Mouse (Mus musculus): ENCODE data around the gene Cd99l2. TPM values are rescaled to one million over a fixed set of nuclear protein-coding genes. Genes with fewer than 3 reads are reported as not detected.
"Not testable (repeated sequence)": the region's sequence is repeated elsewhere in the genome, so short reads cannot be mapped to it uniquely, and the experiment has no call there.

The Cd99l2 gene
- 100 to 1,000 TPM in 3 of 4 experiments, 10 to 100 TPM in 1; 98.3 to 127 (median 119) TPM for total RNA-seq (2022)

GRCm38 (mm10) chrX:71492634-71493278 is at the start of gene Cd99l2:
Gene Cd99l2, minus strand, starts transcription at chrX:71492849.
- peak; percentile 85 for DNase-seq

GRCm38 (mm10) chrX:71540821-71541510 is 48.3 kb upstream of the Cd99l2 start:
- DNase-seq: peak; percentile 30

- DNase-seq: peak; percentile 33
These were observed 45.1 kb upstream of the Cd99l2 start for GRCm38 (mm10) chrX:71537791-71538190.

GRCm38 (mm10) chrX:71534102-71534501 is 41.5 kb upstream of the Cd99l2 start:
- DNase-seq: no peak

- no peak for DNase-seq
These were observed 40.0 kb upstream of the Cd99l2 start for GRCm38 (mm10) chrX:71532635-71533034.

- DNase-seq: peak; percentile 28
These were observed 36.0 kb upstream of the Cd99l2 start for GRCm38 (mm10) chrX:71528646-71529045.

GRCm38 (mm10) chrX:71528150-71528549 is 35.5 kb upstream of the Cd99l2 start:
- DNase-seq: no peak

GRCm38 (mm10) chrX:71527461-71527860 is 34.8 kb upstream of the Cd99l2 start:
- DNase-seq: peak; percentile 80

GRCm38 (mm10) chrX:71525593-71526299 is 33.1 kb upstream of the Cd99l2 start:
- no peak for DNase-seq

GRCm38 (mm10) chrX:71524310-71524709 is 31.7 kb upstream of the Cd99l2 start:
- DNase-seq: no peak

- DNase-seq: no peak
These were observed 30.2 kb upstream of the Cd99l2 start for GRCm38 (mm10) chrX:71522889-71523288.

GRCm38 (mm10) chrX:71519252-71519651 is 26.6 kb upstream of the Cd99l2 start:
- DNase-seq: no peak

GRCm38 (mm10) chrX:71506591-71506990 is 13.9 kb upstream of the Cd99l2 start:
- not testable (repeated sequence) for DNase-seq

- DNase-seq: no peak
These were observed 619 bp upstream of the Cd99l2 start for GRCm38 (mm10) chrX:71493279-71493656.

- no peak for DNase-seq
These were observed 567 bp downstream of the Cd99l2 start for GRCm38 (mm10) chrX:71491931-71492633.

- DNase-seq: no peak
These were observed 3.3 kb downstream of the Cd99l2 start for GRCm38 (mm10) chrX:71489353-71489752.

- DNase-seq: no peak
These were observed 10.4 kb downstream of the Cd99l2 start for GRCm38 (mm10) chrX:71482244-71482643.

GRCm38 (mm10) chrX:71475992-71476391 is 16.7 kb downstream of the Cd99l2 start:
- no peak for DNase-seq

- DNase-seq: no peak
These were observed 17.2 kb downstream of the Cd99l2 start for GRCm38 (mm10) chrX:71475497-71475896.

- DNase-seq: no peak
These were observed 17.6 kb downstream of the Cd99l2 start for GRCm38 (mm10) chrX:71475084-71475483.

GRCm38 (mm10) chrX:71474296-71474956 is 18.2 kb downstream of the Cd99l2 start:
- no peak for DNase-seq

GRCm38 (mm10) chrX:71468639-71469295 is 23.9 kb downstream of the Cd99l2 start:
- no peak for DNase-seq

Data from adrenal gland, adult 8-10 months (tissue).